Mouse (Mus musculus) c-Kit-positive CD71-negative TER-119-negative erythroid progenitor cells, embryonic 14.5 days (primary cell): ENCODE data around the gene Med25.

Experiments
- DNase-seq: peaks from one replicate; pipeline ENCODE4 v3.0.0-alpha.2; 2013; ENCODE audit warnings: low read depth

Med25 gene

DNA sequence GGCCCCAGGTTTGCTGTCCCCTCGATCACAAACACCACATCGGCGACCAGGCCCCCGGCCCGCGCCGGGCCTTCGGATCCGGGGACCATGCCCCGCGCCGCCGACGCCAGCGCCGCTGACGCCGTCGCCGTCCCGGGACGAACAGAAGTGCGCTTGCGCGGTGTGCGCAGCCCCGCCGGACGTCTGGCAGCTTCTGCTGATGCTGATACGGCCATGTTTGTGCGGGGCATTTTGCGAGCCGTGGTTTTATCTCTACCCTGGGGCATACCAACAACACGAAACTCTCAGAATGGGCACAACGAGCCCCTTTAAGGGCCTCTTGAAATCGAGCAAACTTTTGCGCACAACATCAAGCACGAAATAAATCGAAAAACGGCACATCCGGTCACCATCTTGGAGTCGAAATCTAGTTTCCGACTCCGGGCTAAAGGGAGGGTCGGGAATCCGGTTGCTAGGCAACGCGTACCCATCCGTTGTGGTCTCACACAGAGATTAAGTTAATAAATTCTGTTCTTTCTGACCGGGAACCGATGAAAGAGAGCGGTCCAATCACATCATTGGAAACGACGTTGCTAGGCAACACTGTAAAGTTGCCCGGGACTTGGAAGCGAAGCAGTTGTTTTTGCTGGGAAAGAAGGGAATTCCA lies at the start of gene Med25:
Gene Med25, minus strand, starts transcription at position 437 of the 646 bp plus-strand sequence.
- peak; percentile 79 for DNase-seq

DNA sequence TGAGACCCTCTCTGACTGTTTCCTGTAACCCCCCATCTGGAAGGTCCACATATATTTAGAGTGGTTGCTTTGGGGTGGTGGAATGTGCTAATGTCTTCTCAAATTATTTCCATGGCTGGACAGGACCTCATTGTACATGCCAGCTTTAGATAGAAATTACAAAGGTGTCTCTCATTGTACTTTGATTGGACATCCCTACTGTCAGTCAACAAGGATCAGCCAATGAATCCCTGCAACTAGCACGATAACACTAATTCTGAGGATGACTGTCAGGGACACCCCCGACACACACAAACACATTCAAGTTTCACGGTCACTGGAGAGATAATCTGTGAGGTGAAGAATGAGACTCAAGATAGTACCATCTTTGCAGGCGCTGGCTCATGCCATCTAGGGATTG lies 46.2 kb upstream of the Med25 start:
- DNase-seq, result no peak

DNA sequence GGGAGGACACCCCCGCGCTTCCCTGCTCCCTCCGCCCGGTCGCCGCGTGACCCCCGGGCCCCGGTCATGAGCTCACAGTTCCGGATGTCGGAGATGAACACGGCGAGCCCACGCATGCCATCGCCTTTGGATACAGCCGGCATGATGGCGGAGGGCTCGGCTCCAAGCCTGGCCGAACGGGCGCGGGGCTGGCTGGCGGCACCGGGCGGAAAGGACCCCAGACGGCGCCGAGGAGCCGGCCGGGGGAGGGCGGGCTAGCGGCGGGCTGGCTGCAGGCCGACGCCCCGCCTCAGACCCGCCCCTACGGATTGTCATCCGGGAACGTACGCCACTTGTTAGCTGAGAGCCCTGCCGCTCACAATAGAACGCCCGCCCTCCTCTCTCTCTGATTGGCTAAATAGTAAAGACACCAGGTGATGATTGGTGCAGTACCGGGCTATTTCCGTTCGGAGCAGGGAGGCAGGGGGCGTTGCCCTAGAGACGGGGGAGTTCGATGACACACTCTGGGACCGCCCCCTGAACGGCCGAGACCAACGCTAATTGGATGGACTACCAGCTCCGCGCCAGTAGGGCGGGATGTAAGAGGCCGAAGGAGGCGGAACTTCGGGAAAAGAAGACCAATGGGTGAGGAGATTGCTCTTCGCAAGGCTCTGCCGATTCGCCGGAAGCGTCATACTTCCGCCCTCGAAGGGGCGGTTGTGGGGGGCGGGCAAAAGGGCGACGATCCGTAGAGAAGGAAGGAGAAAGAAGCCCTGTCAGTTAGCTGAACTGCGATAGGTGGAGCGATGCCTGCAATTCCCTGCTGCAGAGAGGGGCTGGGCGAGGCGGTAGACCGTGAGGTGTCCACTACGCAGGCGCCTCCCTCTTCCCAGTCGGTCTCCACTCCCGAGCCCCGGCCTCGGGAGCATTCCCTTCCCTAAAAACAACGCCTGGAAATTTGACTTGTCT lies 37.0 kb upstream of the Med25 start, which contains the start of gene Ap2a1:
Gene Ap2a1, minus strand, starts transcription at position 293 of the 948 bp plus-strand sequence.
- peak; percentile 99 for DNase-seq

DNA sequence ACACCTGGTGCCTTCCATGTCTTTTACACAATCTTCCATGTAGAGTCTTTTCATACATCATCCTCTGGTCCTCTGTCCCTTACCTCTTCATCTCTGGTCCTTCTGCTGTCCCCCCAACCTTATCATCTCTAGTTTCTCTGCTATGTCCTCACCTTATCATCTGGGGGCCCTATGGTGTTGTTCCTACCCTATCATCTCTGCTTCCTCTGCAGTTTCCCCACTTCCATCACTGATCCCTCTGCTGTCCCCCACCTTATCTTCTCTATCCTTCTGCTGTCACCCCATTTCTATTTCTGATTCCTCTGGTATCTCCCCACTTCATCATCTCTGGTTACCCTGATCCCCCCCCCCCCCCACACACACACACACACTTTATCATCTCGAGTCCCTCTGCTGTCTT lies 36.1 kb upstream of the Med25 start:
- no peak for DNase-seq

DNA sequence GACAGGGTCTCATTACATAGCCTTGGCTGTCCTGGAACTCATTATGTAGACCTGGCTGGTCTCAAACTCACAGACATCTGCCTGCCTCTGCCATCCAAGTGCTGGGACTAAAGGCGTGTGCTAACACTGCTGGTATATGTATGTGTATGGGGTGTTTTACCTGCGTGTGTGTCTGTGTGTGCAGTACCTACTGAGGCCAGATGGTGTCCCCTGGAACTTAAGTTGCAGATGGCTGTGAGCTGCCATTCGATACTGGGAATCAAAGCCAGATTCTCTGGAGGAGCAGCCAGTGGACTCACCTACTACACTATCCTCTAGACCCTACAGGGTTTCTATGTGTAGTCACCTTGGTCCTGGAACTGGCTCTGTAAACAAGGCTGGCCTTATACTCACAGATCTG lies 33.0 kb upstream of the Med25 start:
- no peak for DNase-seq

DNA sequence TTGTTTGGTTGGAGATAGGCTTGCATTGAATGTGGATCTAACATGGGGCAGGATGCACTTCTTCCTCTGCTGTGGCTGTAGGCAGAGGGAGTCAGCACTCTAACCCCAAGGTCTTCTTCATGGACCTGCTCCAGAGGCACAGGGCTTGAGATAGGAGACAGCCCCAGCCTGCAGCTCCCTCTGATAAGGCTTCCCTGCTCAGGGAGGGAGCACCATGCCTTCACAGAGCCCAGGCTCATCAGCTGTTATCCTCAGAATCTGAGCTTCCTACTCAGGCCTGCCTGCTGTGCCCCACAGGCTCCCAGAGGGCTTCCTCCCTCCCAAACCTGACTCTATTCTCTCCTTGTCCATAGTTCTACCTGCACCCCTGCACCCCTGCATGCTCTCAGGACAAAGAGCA lies 30.0 kb upstream of the Med25 start:
- no peak for DNase-seq

DNA sequence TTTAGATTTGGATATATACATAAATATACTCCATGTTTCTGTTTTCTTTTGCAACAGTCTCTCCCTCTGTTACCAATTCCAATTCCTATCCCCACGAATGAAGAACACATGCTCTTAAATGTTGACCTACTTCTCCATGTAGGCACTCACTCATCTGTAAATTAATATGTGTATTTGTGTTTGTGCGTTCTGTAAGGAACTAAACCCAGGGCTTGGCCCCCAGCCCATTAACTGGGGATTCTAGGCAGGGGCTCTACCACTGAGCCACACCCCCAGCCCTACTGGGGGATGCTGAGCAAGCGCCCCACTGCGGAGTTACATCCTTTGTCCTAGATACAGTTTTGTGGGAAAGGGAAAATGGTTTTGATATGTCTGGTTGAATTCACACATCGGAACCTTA lies 26.6 kb upstream of the Med25 start:
- DNase-seq, result no peak

DNA sequence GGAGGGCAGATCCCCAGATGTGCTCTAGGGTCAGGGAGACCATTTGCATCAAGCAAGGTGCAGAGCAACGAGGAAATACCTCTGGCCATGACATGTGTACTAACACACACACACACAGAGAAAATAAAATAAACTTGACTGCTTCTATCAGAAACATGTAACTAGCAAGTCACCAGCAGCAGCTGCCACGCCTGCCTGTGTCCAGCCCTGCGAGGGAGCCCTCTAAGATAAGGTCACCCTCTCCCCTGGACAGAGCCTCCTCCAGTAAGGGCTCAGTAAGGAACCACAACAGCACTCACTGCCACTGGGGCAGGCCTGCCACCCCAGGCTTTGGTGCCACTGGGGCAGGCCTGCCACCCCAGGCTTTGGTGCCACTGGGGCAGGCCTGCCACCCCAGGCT lies 25.7 kb upstream of the Med25 start:
- DNase-seq, result no peak

DNA sequence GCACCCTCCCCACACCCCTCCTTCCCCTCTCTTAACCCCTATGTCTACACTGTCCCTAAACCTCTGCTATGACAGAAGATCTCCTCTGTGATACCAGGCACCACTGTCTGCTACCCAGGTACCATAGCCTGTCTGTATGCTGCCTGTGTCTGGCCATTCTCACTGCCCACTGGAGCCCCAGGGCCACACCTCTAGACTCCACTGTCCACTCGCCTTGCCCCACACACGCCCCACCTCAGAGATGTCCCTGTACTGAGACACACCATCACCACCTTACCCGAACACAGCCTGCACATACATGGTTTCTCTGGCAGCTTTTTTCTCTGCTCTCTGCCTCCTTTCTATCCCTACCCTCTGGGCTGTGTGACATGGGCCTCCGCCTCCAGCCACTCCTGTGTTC lies 24.4 kb upstream of the Med25 start:
- DNase-seq, result no peak

DNA sequence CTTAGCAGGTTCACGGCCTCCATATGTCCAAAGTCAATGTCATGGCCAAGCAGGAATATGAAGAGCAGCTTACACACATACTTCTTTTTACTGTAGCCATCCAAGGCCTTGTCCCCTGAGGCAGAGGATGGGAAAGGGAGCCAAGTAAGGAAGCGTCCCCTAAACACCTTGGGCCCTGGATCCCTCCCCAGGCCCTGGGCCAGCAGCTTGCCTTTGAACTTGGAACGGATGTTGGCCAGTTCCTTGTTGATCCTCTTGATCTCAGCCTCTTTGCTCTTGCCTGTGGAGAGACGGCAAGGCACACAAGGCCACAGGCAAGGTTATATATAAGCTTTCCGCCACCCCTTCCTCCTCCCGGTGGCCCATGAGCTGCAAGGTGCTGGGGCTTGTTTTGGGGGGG lies 23.7 kb upstream of the Med25 start:
- no peak for DNase-seq

DNA sequence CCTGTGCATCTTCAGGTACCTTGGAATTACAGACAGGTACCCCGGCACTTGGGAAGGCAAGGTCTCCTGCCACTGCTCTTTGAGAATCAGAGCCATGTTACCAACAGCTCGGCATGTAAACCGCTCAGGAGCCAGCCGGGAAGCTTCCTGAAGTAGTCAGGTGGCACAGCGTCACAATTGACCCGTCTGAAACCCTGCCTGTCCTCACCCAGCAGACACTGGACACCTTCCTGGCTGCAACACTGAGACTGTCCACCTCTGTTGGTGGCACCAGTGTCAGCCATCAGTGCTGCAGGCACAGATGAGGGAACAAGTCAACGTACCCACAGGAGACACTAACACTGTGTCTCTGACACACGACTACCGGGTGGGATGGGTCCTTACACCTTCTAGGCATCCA lies 22.8 kb upstream of the Med25 start:
- DNase-seq, result no peak

DNA sequence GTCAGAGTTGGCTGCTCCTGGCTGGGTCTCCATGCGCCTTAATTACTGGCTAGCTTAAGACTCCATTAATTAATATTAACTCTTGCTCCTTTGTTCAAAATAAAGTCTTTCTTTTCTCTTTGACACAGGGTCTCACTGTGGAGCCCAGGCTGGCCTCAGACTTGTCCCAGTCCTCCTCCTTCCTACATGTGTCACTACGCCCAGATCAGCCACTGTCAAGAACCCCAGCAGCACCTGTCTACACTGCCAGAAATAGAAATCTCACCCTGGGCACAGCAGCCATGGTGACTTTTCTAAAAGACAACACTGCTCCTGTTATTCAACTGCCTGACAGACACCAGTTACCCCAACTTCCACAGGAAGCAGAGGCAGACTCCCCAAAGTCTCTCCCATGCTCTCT lies 21.9 kb upstream of the Med25 start:
- DNase-seq, result no peak

DNA sequence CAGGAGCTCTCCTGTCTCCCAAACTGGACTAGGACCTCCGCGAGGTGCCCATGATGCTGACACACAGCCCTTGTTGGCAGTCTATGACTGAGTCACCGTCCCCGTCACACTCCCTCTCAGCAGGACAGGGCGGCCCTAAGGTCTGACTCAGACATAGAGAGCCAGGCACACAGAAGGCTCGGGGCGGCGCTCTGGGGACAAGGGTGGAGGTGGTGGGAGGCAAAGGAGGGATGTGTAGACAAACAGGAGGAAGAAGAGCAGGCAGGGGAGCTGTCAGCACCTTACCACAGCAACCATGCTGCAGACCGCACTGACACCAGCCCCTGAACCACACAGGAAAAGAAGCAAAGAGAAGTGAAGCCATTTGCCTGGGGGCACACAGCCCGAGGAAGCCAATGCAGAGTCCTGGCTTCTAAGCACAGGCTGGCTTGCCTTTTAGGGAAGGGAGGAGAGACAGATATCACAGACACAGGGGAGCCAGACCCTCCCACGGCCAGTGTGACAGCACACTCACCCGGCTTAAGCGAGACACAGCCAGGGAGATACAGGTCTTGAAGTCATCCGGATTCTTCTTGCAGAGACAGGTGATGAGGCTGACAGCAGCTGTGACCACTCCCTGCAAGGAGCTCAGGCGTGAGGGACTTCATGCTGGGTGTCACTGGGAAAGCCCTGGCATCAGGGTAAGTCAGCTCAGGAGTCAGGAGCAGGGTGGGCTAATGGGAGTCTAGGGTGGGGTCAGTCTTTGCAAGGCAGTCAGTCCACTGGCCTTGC lies 16.4 kb upstream of the Med25 start:
- no peak for DNase-seq

DNA sequence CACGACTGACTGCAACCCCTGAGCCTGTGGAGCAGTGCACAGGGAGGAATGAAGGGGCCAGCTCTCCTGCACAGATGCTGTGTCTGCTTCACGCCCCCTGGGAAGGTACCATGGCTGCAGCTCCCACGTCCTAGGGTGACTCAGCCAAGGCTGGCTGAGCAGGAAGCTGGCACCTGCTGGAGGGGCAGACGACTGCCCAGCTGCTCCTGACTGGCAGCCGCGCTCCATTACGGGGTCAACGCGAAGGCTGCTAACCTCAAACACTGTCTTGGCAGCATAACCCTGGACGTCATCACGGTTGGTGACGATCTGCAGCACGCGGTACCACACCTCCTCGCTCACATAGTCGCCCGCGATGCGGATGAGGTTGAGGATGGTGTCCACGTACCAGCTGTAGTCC lies 12.9 kb upstream of the Med25 start:
- DNase-seq, result no peak

DNA sequence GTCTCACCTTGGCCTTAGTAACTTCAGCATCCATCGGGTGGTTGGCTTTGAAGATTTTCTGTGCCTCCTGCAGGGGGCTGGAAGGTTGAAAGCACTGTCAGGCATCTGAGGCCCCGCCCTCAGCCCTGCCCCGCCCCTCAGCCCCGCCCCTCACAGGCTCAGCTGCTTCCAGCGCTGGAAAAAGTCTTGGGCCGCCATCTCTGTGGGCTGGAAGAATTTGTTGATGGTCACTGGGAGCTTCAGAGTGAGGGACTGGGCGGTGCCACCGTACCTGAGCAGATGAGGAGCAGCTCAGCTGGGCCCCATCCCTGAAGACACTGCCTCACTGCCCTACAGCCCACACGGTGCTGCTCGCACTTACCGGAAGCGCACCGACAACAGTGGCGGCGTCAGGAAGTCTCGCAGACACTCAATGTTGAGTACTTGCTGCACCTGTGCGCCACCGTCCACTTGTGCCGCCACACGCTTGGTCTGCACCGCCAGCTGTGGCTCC lies 8.8 kb upstream of the Med25 start:
- DNase-seq, result no peak

DNA sequence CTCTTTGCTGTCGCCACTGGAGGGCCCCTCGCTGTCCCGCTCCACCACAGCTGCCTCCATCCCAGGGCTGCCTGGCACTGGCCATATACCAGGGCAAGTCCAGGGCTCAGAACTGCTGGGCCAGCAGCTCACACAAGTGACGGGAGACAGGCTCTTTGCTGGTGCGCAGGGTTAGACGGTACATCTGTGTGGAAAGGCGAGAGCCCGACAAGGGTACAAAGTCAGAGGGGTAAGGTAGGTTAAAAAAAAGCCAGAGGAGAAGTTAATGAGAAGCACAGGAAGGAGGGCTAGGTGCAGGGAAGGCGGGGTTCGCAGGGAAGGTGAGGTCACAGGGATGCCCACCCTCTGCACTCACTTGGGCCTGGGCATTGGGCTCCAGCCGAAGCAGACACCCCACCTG lies 8.1 kb upstream of the Med25 start:
- DNase-seq, result no peak

DNA sequence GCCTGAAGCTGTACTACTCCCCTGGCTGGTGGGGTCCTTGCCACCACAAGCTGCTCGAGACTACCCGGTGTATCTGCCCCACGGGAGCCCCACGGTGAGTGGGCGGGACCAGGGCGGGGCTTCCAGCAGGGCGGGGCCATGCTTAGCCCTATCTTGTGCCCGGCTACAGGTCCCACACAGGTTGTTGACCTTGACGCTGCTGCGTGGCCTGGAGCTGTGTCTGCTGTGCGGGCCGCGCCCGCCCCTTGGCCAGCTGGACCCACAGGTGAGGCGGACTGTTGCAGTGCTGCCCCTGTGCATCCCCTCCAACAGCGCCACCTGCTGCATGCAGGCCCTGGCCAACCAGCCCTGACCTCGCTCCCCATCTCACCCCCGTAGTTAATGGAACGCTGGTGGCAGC lies 6.1 kb upstream of the Med25 start:
- no peak for DNase-seq

DNA sequence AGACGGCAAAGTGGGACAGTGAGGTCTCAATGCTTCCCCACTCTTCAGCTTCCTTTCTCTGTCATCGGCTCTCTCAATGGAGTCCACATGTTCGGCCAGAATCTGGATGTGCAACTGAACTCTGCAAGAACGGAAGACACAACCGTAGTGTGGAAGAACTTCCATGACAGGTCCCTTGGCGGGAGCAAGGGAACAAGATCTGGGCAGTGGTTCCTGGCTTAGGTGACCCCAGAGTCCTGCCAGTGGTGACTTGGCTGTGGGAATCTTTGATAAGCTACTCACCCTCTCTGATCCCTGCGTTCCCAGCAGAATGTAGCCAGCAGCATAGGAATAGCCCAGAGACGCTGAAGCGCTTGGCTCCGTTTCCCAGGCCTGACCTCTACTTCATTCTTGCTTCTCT lies 4.0 kb upstream of the Med25 start:
- no peak for DNase-seq

DNA sequence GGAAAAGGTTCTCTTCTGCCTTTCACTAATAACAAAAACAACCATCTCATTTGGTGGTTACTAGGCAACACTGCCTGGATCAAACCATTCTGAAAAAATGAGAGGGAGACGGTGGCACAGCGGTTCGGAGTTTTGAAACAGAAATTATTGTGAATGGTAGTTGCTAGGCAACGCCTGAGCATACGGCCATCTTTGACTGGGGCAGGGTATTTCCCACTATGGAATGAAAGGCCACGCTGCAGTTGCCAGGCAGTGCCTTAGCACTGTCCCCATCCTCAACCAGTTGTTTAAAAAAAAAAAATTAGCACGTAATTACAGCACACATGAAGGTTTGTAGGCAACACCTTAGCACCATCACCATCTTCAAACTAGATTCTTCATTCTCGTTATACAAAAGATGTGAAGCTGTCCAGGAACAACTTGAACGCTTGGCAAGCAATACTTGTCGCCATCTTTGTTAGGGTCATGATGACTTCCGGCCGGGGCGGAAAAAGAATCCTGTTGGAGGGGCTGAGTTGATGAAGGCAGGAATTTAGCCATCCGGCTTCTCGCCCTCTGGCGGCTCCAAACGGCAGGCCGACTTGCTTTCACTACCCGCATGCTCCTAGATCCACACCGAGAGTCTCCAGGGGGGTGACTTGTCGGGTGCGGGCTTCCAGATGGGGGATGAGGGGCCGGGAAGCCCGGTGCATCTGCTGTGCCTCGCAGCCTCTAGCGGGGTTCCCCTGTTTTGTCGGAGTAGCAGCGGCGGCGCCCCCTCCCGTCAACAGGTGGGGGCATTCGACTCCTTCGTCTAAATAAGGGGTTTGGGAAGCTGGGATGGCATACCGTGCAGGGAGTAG lies 3.3 kb upstream of the Med25 start, which contains the start of gene Fuz:
Gene Fuz, plus strand, starts transcription at position 487 of the 842 bp plus-strand sequence.
- peak; percentile 89 for DNase-seq

DNA sequence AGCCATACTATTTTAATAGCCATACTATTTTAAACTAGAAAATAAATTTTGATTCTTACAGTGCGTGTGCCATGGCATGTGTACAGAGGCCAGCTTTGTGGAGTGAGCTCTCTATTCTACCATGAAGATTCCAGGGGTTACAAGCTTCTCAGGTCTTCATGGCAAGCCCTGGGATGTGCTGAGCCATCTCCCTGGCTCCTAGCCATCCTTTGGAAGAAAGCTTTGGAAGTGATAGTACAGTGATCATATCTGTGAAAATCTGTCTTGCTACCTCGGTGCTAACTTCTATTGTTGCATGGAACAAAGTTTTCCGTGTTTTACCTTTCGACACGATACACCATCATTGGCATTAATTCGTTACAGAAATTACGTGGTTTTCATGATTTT lies 2.7 kb upstream of the Med25 start:
- no peak for DNase-seq

DNA sequence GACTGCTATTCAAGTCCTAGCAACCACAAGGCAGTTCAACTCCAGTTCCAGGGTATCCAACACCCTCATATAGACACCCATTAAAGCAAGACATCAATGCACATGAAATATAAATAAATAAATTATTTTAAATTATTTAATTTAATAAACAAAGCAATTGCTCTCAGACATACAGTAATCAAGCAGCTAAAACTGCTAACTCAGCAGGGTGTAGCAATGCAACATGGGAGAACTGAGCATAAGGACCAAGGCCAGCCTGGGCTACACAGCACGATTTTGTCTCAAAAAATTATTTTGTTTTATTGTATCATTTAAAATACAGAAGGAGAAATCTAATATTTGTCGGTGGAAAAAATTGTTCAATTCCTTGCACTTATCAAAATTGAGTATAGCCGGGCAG lies 1.7 kb upstream of the Med25 start:
- DNase-seq, result no peak

DNA sequence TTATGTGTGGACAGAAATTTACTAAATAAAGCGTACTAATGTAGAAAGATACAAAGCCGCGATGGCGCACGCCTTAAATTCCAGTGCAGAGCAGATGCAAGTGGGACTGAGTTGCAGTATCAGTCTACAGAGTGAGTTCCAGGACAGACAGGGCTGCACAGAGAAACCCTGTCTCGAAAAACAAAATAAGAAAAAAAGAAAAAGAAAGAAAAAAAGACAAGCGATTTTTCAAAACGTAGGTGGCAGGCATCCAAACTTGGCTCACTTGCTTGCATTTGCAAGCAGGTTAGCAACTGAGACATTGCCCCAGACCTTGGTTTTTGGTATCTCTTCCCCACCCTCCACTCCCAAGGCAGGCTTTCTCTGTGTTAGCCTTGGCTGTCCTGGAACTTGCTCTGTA lies 685 bp upstream of the Med25 start:
- DNase-seq, result no peak
